18 mouse cellular contexts compared by ENCODE assay signal in the genomic region with DNA sequence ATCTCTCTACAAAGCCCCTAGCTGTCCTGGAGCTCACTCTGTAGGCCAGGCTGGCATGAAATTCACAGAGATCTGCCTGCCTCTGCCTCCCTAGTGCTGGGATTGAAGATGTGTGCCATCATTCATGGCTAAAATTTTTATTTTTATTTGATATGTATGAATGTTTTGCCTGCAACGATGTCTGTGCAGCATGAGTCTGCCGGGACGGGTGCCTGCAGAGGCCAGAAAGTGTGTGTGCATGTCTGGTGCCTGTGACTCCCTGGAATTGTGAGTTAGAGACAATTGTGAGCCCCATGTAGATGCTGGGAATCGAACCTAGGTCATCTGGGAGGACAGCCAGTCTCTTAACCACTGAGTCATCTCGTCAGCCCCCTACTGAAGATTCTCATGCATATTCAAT.
"Had no signal": no experiment of that assay in that cellular context is flagged by ENCODE, and none has a peak within 500 bp of the region (broad histone marks: within the 10 kb centered on the region; RNA-seq: fewer than 3 reads in every experiment).

No protein-coding gene starts in this region.

- H3K27me3 ChIP-seq: midbrain, embryonic 13.5 days; midbrain, embryonic 15.5 days; neural tube, embryonic 13.5 days; neural tube, embryonic 15.5 days had no signal

- H3K4me3 ChIP-seq: midbrain, embryonic 10.5 days; midbrain, embryonic 13.5 days; midbrain, embryonic 15.5 days; myocyte; neural tube, embryonic 13.5 days; neural tube, embryonic 15.5 days had no signal

- H3K4me1 ChIP-seq: midbrain, embryonic 13.5 days; midbrain, embryonic 15.5 days; neural tube, embryonic 13.5 days; neural tube, embryonic 15.5 days had no signal

- H3K27ac ChIP-seq: midbrain, embryonic 10.5 days; midbrain, embryonic 13.5 days; midbrain, embryonic 15.5 days; neural tube, embryonic 13.5 days; neural tube, embryonic 15.5 days had no signal

- H3K36me3 ChIP-seq: midbrain, embryonic 10.5 days; midbrain, embryonic 13.5 days; midbrain, embryonic 15.5 days; neural tube, embryonic 13.5 days; neural tube, embryonic 15.5 days had no signal

- H3K9me3 ChIP-seq: midbrain, embryonic 10.5 days; midbrain, embryonic 13.5 days; midbrain, embryonic 15.5 days; neural tube, embryonic 13.5 days; neural tube, embryonic 15.5 days had no signal

- DNase-seq: lung, adult 18-20 months; lung, embryonic 14.5 days; lung, postnatal 10 days; lung, postnatal 4 days; retina, postnatal 1 day; right cerebral cortex, adult 18-20 months; right cerebral cortex, postnatal 25 days; right cerebral cortex, postnatal 4 days; spleen, adult 18-20 months; thymus, adult 18-20 months; thymus, postnatal 14 days; thymus, postnatal 36 days had no signal
